Mouse (Mus musculus) skeletal muscle tissue, adult 2 months (tissue): Measurements from ENCODE around the gene Atp2b1.

Experiments
- DNase-seq: peaks from one replicate; pipeline ENCODE4 v3.0.0-alpha.2; 2012; ENCODE audit warnings: low read depth, low spot score

Gene Atp2b1

DNA sequence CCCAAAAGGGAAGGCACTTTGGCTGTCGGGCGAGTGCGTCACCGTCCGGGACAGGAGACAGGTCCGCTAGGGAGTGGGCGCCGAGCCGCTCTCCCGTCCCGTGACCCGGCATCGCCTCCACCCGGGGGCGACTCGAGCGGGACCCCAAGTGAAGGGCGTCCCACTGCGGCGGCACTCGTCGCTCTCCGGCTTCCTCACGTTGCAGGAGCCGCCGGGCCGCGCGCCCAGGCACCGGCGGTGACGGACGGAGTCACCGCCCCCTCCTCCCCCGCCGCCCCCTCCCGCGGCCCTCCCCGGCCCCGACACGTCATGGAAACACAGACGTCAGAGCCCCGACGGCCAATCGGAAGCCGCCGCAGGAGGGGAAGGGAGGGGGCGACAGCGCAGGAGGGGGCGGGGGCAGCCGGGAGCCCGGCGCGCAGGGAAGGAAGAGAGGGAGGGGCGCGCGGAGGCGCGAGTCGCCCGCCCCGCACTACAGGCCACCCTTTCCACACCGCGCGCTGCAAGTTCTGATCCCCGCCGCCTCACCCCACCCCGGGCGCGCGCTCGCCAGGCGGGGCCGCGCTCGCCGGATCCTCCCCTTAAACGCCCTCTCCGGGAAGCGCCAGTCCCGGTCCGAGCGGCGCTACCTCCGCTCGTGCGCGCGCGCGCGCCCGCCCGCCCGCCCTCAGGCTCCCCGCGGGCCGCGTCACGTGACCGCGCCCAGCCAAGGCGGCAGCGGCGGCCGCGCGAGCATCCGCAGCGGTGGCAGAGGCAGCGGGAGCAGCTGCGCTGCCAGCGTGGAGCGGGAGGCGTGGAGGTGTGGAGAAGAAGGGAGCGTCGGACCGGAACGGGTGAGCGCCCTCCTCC is at the start of gene Atp2b1:
TSS of gene Atp2b1 (plus strand) at position 446 of the 849 bp plus-strand sequence.
- DNase-seq = peak; percentile 97

DNA sequence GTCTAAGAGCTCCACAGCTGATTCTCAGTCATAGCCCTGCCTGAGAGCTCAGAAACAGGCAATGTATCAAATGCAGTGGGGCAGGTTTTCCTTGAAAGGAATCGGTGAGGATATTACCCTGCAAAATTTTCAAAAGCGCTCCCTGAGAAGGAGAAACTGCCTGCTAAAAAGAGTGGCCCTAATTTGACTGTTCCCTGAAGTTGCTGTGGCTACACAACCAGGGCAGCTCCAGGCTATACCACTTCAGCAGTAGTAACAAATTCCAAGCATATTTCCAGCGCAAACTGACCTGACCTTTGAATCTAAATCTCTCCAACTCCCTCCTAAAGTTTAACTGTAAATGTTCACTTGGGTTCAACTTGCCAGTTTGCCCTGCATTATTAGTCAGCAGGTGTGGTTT is 49.4 kb upstream of the Atp2b1 start:
- no peak for DNase-seq

GRCm38 (mm10) chr10:98866836-98867370 is 47.3 kb upstream of the Atp2b1 start:
- DNase-seq = no peak

DNA sequence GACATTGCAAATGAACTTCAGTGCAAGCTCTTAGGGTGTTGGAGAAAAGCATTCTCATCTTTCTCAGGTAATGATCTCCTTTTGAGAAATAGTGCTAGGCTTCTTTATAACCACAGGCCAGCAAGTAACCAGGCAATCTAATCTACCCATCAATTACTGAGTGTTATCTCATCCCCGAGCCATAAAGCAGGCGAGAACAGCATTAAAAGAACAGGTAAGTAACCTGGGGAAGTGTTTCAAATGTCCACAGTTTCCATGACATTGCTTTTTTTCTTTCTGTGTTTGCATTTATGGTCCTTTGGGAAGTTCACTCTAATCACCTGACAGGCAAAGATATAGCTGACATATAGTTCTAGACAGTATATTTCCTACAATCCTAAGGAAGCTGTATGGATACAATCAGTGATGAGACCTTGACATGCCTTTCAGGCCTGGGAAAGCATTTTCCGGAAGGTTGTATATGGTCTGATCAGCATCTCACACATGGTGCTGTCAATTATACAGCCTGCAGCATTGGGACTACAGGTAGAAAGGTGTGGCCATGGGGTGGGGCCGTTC is 45.8 kb upstream of the Atp2b1 start:
- no peak for DNase-seq

DNA sequence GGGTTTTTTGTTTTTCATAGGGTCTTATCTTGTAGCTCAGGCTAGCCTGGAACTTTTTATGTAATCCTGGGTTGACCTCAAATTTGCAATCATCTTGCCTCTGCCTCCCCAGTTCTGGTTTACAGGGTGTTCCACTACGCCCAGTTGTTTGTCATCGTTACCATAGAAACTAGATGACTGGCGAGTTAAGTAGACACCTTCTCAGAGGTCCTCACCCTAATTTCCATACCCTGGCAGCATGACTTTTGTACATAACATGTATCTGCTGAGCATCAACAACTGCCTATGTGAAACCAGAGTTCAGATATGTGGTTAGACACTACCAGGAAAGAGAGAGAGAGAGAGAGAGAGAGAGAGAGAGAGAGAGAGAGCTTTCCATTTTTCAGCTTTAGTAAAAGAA is 36.4 kb upstream of the Atp2b1 start:
- peak; percentile 19 for DNase-seq

DNA sequence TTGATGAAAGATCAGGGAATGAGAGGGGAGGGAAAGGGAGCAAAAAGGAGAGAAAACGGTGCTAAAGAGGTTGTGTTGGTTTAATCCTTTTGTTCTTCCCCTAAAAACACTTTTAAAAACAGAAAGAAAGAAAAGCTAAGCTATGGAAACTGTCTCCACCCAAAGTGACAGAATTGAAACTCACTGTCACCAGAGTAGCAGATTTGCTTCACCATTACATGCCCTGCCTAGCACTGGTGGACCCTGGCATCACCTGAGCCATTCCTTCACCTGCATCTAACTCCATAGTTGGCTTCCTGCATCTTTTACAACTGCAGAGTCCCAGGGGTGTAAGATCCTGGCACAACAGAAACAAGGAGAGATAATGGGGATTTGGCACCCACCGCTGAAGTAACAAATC is 35.6 kb upstream of the Atp2b1 start:
- no peak for DNase-seq

DNA sequence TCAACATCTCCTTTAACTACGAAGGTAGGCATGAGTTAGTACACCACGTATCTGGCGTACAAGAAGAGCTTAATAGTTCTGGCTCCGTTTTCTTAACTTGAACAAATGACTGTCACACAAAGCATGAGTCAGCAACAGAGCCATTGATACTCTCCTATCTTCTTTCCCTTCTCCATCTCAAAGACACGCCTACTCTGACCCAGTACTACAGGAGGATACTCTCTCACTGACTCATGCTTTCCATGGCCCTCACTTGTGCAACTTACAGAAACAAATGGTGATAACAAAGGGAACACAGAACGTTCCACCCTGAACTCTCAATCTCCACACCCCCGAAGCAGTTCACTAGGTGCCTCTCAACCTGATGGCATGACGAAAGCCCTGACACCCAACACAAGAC is 34.1 kb upstream of the Atp2b1 start:
- DNase-seq = peak; percentile 15

DNA sequence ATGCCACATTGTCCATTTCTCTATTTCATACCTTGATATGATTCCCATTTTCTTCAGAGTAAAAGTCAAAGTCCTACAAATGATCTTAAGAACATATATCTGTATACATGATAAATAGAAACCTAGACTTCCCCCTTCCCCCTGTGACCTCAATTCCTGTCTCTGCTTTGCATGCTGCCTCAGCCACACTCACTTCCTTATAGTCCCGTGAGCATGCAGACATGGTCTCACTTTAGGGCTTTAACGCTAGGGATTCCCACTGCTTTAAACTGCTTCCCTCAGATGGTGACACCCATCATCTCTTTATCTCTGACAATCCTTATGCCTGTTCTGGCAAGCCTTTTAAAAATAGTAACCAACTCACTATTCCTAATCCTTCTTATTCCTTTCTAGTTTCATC is 33.5 kb upstream of the Atp2b1 start:
- DNase-seq = peak; percentile 36

DNA sequence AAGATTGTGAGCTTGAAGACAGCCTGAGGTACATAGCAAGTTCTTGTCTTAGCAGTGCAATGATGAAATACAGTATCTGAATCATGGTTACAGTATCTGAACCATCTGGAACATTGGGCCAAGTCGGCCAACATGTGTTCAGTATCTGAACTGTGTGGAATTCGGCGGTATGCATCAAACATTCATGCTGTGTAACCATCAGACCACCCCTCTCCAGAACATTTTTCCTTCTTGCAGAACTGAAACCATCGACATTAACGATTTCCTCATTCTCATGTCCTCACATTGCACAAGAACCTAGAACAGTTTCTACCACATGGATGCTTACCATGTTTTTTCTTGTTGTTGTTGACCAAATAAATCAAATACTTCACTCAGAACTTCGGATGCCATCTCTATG is 32.7 kb upstream of the Atp2b1 start:
- peak; percentile 15 for DNase-seq

DNA sequence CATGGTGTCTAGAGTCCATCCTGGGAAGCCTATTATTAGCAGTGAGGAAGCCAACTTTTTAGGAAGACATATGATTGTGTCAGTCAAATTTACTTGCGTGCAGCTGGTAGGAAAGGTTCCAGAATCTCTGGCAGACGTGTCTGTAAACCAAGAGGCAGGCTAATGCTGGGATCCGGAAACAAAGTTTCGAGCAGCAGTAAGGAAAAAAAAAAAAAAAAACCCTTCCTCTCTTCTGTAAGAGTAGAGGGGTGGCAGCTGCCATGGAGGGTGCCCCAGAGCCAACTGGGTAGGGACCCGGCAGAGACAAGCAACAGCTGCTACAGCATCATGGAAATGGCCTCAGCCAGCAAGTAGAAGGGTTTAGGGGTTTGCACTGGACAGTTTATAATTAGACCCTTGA is 31.6 kb upstream of the Atp2b1 start:
- peak; percentile 44 for DNase-seq

DNA sequence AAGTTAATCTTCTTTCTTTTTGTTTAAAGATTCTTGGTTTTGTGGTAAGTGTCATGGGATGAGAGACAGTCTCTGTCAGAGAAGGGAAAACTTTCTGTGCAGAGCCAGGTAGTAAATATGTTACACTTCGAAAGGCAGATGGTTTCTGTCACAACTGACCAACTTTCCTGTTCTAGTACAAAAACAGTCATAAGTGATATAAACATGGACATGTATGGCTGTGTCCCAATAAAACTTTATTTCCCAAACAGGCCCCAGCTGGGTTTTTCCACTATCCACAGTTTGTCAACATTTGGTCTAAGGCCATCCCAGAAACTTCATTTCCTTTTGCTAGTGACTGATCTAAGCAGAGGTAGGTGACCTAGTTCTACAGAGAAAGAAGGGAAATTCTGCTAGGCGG is 29.8 kb upstream of the Atp2b1 start:
- DNase-seq = no peak

GRCm38 (mm10) chr10:98886770-98887271 is 27.4 kb upstream of the Atp2b1 start:
- DNase-seq = no peak

GRCm38 (mm10) chr10:98891361-98891760 is 22.8 kb upstream of the Atp2b1 start:
- no peak for DNase-seq

- no peak for DNase-seq
These were observed 16.7 kb upstream of the Atp2b1 start for GRCm38 (mm10) chr10:98897507-98897906.

GRCm38 (mm10) chr10:98897913-98898748 is 16.1 kb upstream of the Atp2b1 start:
- DNase-seq = no peak

DNA sequence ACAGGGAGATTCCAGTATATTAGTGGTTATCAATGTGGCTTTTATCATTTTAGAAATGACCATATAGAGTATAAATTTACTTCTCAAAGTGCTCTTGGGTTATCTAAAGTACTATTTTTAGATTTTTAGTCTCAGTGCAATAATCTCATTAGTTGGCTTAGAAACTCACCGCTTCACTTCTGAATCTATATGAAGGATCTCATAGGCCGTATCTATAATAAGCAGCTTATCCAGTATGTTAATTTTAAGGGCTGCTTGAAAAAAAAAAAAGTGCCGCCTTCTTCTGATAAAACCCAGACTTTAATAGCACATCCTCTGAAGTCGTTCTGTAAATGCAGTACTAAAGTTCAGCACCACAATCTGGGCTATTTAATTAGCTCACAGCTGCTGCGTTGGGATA is 12.7 kb upstream of the Atp2b1 start:
- DNase-seq = no peak

GRCm38 (mm10) chr10:98905987-98906386 is 8.2 kb upstream of the Atp2b1 start:
- DNase-seq = no peak

- no peak for DNase-seq
These were observed 7.2 kb upstream of the Atp2b1 start for GRCm38 (mm10) chr10:98906941-98907549.

GRCm38 (mm10) chr10:98913610-98913960 is 621 bp upstream of the Atp2b1 start:
- DNase-seq = no peak

GRCm38 (mm10) chr10:98914810-98915241 is 620 bp downstream of the Atp2b1 start:
- DNase-seq = peak; percentile 83

DNA sequence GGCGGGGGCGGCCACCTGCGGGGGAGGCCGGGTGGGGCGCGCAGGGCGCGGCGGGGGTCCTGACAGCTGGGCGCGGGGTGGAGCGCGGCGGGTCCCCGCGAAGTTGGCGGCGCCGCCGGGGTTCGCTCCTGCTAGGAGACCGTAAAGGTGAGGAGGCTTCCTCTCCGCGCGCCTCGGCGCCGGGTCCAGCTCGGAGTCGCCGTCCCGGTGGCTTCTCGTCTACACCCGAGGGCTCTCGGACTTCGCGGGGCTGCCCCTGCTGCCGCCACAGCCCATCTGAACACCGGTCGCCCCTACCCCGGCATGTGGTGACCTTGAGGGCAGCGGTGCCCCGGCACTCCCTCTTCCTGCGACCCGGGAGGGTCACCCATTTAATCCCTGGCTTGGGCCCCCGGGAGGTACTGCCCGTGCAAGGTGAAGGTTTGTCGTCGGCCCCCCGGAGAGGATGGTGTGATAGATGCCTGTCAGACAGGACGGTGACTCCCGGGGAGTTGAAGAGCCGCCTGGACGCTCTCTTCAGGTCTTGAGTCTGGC is 1.3 kb downstream of the Atp2b1 start:
- no peak for DNase-seq
